Comparison of ENCODE assay signal across 8 mouse cellular contexts in the genomic region with DNA sequence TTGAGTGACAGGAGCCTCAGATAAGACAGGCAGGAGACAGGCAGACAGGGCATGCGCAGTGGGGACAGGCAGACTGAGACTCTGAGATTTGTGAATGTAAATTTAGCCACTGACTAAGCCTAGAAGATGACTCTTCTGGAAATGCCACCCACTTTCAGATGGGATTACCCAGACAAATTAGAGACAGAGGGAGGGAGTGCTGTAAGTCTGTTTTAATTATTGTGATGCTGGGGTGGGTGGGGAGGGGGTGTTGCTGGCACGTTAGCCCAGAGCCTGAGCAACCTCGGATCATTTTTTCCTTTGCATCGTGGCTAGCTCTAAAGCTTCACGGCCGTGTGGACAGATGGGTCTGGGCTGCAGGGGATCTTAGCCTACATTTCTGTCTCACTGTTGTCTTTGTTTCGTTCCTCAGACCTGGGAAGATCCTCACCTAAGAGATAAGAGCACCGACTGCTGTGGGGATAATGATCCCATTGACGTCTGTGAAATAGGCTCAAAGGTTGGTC. TPM values are rescaled to one million over a fixed set of nuclear protein-coding genes. Genes with fewer than 3 reads are reported as not detected.
A peak's percentile ranks its signal among the peaks of the same experiment; 100 is the strongest.
DNase-seq lines count a peak whose midpoint lies in the region; ATAC-seq lines count a peak whose summit lies in the region.
"Had no signal": no experiment of that assay in that cellular context is flagged by ENCODE, and none has a peak within 500 bp of the region (broad histone marks: within the 10 kb centered on the region; RNA-seq: fewer than 3 reads in every experiment).

No protein-coding gene starts in this region.

- H3K36me3 ChIP-seq in neural tube, embryonic 14.5 days (ENCODE audit: control insufficient read depth, insufficient read depth, low read length), result no peaks in the 10 kb centered on the region
- peaks cover 8% of the 10 kb centered on the region; the same call in 1 of the 2 replicates for H3K36me3 ChIP-seq in neural tube, embryonic 15.5 days

- WGBS in neural tube, embryonic 14.5 days, result 83% methylated on average over 9 of the region's 9 CpGs
- 75% methylated on average over 9 of the region's 9 CpGs for WGBS in neural tube, embryonic 15.5 days

- DNase-seq in neural tube, embryonic 10.5 days (ENCODE audit: extremely low spot score, low spot score), result no peak
- DNase-seq in heart, adult 18-20 months, result peak; percentile 60 to 62
- DNase-seq in layer of hippocampus, postnatal 14 days (ENCODE audit: low spot score in 2 of 2), result peak; percentile 26 to 65
- peak; percentile 37 for DNase-seq in right cerebral cortex, postnatal 14 days
- DNase-seq in kidney, adult 9 months, result no peak

- H3K4me3 ChIP-seq in neural tube, embryonic 14.5 days (ENCODE audit: low read depth, low read length), result no peak overlapping the region
- no peak overlapping the region for H3K4me3 ChIP-seq in neural tube, embryonic 15.5 days (replicated peaks)
- H3K4me3 ChIP-seq: stomach, embryonic 15.5 days had no signal

- H3K27me3 ChIP-seq in neural tube, embryonic 14.5 days (ENCODE audit: control insufficient read depth, insufficient read depth, low read length), result no peaks in the 10 kb centered on the region
- H3K27me3 ChIP-seq in neural tube, embryonic 15.5 days (replicated peaks), result no peaks in the 10 kb centered on the region
- H3K27me3 ChIP-seq: stomach, embryonic 15.5 days had no signal

- 0 out of 2 replicates have a peak, but pooled peaks have one; percentile 5 for ATAC-seq in neural tube, embryonic 14.5 days (ENCODE audit: low read depth)
- ATAC-seq in neural tube, embryonic 15.5 days (ENCODE audit: low FRiP score), result no peak

- no peak overlapping the region for H3K27ac ChIP-seq in neural tube, embryonic 14.5 days (ENCODE audit: low read depth, low read length)
- H3K27ac ChIP-seq in neural tube, embryonic 15.5 days (replicated peaks), result no peak overlapping the region
- H3K27ac ChIP-seq: stomach, embryonic 15.5 days had no signal

- H3K9ac ChIP-seq in neural tube, embryonic 14.5 days (replicated peaks; ENCODE audit: low read depth, low read length), result no peak overlapping the region
- H3K9ac ChIP-seq in neural tube, embryonic 15.5 days (replicated peaks), result no peak overlapping the region
- H3K9ac ChIP-seq: stomach, embryonic 15.5 days had no signal

- no peak overlapping the region for H3K4me2 ChIP-seq in neural tube, embryonic 14.5 days (ENCODE audit: low read depth, low read length)
- no peak overlapping the region for H3K4me2 ChIP-seq in neural tube, embryonic 15.5 days
- H3K4me2 ChIP-seq: stomach, embryonic 15.5 days had no signal

- H3K9me3 ChIP-seq in neural tube, embryonic 14.5 days (ENCODE audit: control insufficient read depth, low read length), result no peaks in the 10 kb centered on the region
- no peaks in the 10 kb centered on the region for H3K9me3 ChIP-seq in neural tube, embryonic 15.5 days (replicated peaks)
- H3K9me3 ChIP-seq: stomach, embryonic 15.5 days had no signal

- no peaks in the 10 kb centered on the region for H3K4me1 ChIP-seq in neural tube, embryonic 14.5 days (ENCODE audit: control insufficient read depth, insufficient read depth, low read length)
- peaks cover 5% of the 10 kb centered on the region; the same call in 1 of the 2 replicates for H3K4me1 ChIP-seq in neural tube, embryonic 15.5 days

RNA-seq across cellular contexts. Expression of a gene that starts 29.0 kb away (rescaled TPM):
- 82.2 and 91.1 TPM in 2 replicates for polyA plus RNA-seq in neural tube, embryonic 14.5 days (2014; fragmentation: Nextera tagmentation; extraction: Ambion mirVana)
- total RNA-seq in heart, adult 18-20 months (2021), result 100 to 1,000 TPM; 150 to 157 TPM
- total RNA-seq in layer of hippocampus, postnatal 14 days (2021), result 10 to 100 TPM; 47.9 to 50.3 TPM
- polyA plus RNA-seq in neural tube, embryonic 15.5 days (2015; fragmentation: Nextera tagmentation; extraction: Ambion mirVana), result 79.4 and 93.9 TPM in 2 replicates

Comparison
In these comparisons a context has a peak if more than half of its experiments do, and no peak if none do; other contexts are left out.
1. DNase-seq: peak in heart, adult 18-20 months (2 of 2), layer of hippocampus, postnatal 14 days (2 of 2) and right cerebral cortex, postnatal 14 days (single experiment); none in neural tube, embryonic 10.5 days (single experiment) and kidney, adult 9 months (single experiment).